Mouse (Mus musculus): ENCODE measurements at regions not wholly inside any gene's neighbourhood (a gene's known extent, or its start where the extent isn't known, plus 50 kb on each side); places are given as distances from the start of the nearest gene placed in this dataset.

GRCm38 (mm10) chr1:43360741-43361140 lies 83.6 kb upstream of the Nck2 start:
- no peak for TF ChIP-seq MEF2A (IDR thresholded peaks at IDR 0.05; ENCODE audit: extremely low read depth, insufficient replicate concordance, low read depth, low read length, poor library complexity, severe bottlenecking)
- TF ChIP-seq ZC3H11A (IDR thresholded peaks at IDR 0.05; ENCODE audit: low read depth, low read length) = no peak
- no peak for TF ChIP-seq BHLHE40 (IDR thresholded peaks at IDR 0.05; ENCODE audit: borderline replicate concordance, low read depth, low read length)
- no peak for TF ChIP-seq JUND (IDR thresholded peaks at IDR 0.05; ENCODE audit: low read depth, low read length)
- TF ChIP-seq SMC3 (IDR thresholded peaks at IDR 0.05; ENCODE audit: low read depth, low read length) = no peak
- no peaks in the 10 kb centered on the region for H3K9me3 ChIP-seq (replicated peaks; ENCODE audit: insufficient read depth, low read length)
- no peak for DNase-seq (ENCODE audit: low read depth, low spot score)
- no peaks in the 10 kb centered on the region for H3K79me2 ChIP-seq (ENCODE audit: control insufficient read depth, insufficient read depth, low read length, poor library complexity)
- H3K36me3 ChIP-seq (ENCODE audit: control insufficient read depth in 1 of 2, insufficient read depth in 2 of 2, low read length in 2 of 2) = no peaks in the 10 kb centered on the region
- H3K4me3 ChIP-seq (ENCODE audit: control insufficient read depth in 1 of 2, insufficient read depth in 1 of 2, low read depth in 2 of 2, low read length in 2 of 2) = no peak overlapping the region
- no peaks in the 10 kb centered on the region for H3K4me1 ChIP-seq (ENCODE audit: control insufficient read depth in 1 of 2, insufficient read depth in 2 of 2, low read length in 2 of 2)
- no peaks in the 10 kb centered on the region; a peak in 1 of 4 replicates for H3K27me3 ChIP-seq (ENCODE audit: control insufficient read depth in 1 of 2, insufficient read depth in 2 of 2, low read length in 2 of 2)
- no peak overlapping the region for H3K27ac ChIP-seq (ENCODE audit: control insufficient read depth, low read depth, low read length)
- no peak overlapping the region for H3K9ac ChIP-seq (ENCODE audit: control insufficient read depth, low read depth, low read length, poor library complexity, severe bottlenecking)

GRCm38 (mm10) chr1:43361455-43361863 lies 82.9 kb upstream of the Nck2 start:
- Histone ChIP-seq H3K9me3 (replicated peaks; ENCODE audit: insufficient read depth, low read length) (no peaks in the 10 kb centered on the region), H3K27me3 (ENCODE audit: control insufficient read depth in 1 of 2, insufficient read depth in 2 of 2, low read length in 2 of 2) (no peaks in the 10 kb centered on the region; a peak in 1 of 4 replicates), H3K27ac (ENCODE audit: control insufficient read depth, low read depth, low read length) (no peak overlapping the region), H3K36me3 (ENCODE audit: control insufficient read depth in 1 of 2, insufficient read depth in 2 of 2, low read length in 2 of 2) (no peaks in the 10 kb centered on the region), H3K9ac (ENCODE audit: control insufficient read depth, low read depth, low read length, poor library complexity, severe bottlenecking) (no peak overlapping the region), H3K4me1 (ENCODE audit: control insufficient read depth in 1 of 2, insufficient read depth in 2 of 2, low read length in 2 of 2) (no peaks in the 10 kb centered on the region), H3K79me2 (ENCODE audit: control insufficient read depth, insufficient read depth, low read length, poor library complexity) (no peaks in the 10 kb centered on the region), H3K4me3 (ENCODE audit: control insufficient read depth in 1 of 2, insufficient read depth in 1 of 2, low read depth in 2 of 2, low read length in 2 of 2) (no peak overlapping the region)
- no peak for TF ChIP-seq RAD21 (IDR thresholded peaks at IDR 0.05; ENCODE audit: low read depth, low read length)
- TF ChIP-seq TAL1 (IDR thresholded peaks at IDR 0.05; ENCODE audit: low read length) = no peak
- no peak for TF ChIP-seq MXI1 (IDR thresholded peaks at IDR 0.05; ENCODE audit: low read depth, low read length)
- no peak for TF ChIP-seq KAT2A (conservative IDR thresholded peaks at IDR 0.05; ENCODE audit: low read depth, low read length)
- TF ChIP-seq SIN3A (IDR thresholded peaks at IDR 0.05; ENCODE audit: low read length) = no peak
- TF ChIP-seq E2F4 (IDR thresholded peaks at IDR 0.05; ENCODE audit: borderline replicate concordance, low read depth, low read length) = no peak
- TF ChIP-seq USF2 (IDR thresholded peaks at IDR 0.05; ENCODE audit: borderline replicate concordance in 1 of 2, insufficient read depth in 1 of 2, low read depth in 1 of 2, low read length in 2 of 2) = no peak
- no peak for TF ChIP-seq MAFK (IDR thresholded peaks at IDR 0.05; ENCODE audit: borderline replicate concordance, low read depth, low read length)
- no peak for TF ChIP-seq HCFC1 (IDR thresholded peaks at IDR 0.05; ENCODE audit: low read depth, low read length)
- TF ChIP-seq POLR2AphosphoS2 (IDR thresholded peaks at IDR 0.05; ENCODE audit: low read length) = no peak
- TF ChIP-seq ELF1 (IDR thresholded peaks at IDR 0.05; ENCODE audit: low read depth, low read length) = no peak
- no peak for TF ChIP-seq SMC3 (IDR thresholded peaks at IDR 0.05; ENCODE audit: low read depth, low read length)
- no peak for TF ChIP-seq NELFE (IDR thresholded peaks at IDR 0.05; ENCODE audit: low read depth, low read length)
- TF ChIP-seq MAZ (IDR thresholded peaks at IDR 0.05; ENCODE audit: low read depth, low read length) = no peak
- no peak for TF ChIP-seq UBTF (IDR thresholded peaks at IDR 0.05; ENCODE audit: borderline replicate concordance, insufficient read depth, low read depth, low read length)
- TF ChIP-seq POLR2AphosphoS5 (IDR thresholded peaks at IDR 0.05; ENCODE audit: borderline replicate concordance, low read depth, low read length) = no peak
- no peak for DNase-seq (ENCODE audit: low read depth, low spot score)
